Comparison of ENCODE assay signal across 7 mouse cellular contexts in the genomic region with DNA sequence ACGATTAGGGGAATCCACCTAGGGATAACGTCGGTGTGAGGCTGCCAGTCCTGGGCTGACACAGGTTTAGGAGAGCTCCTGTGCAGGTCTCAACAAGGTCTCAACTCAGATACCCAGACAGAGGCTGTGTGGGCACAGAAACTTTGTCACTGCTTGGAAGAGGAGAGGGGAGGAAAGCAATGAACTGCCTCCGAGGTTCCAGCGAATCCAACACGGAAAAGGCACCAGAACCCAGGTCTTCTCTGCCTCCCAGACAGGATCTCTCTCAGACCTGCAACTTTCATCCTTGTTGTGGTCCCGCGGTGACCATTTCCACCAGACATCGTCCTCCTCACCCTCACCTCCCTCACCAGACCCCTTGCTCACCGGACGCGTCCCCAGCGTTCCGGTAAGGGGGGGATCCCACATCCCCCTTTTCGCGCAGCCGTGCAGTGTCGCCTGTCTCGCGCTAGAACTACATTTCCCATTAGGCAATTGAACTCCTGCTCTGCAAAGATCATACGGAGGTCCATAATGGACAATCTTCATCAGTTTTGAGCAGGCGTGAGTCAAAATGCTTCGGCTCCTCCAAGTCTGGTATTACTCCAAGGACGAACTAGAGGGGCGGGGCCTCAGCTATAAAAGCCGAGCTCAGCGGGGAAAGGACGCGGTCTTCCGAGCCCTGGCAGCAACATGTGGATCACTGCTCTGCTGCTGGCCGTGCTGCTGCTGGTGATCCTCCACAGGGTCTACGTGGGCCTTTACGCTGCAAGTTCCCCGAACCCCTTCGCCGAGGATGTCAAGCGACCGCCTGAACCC. TPM values are rescaled to one million over a fixed set of nuclear protein-coding genes. Genes with fewer than 3 reads are reported as not detected.
A peak's percentile ranks its signal among the peaks of the same experiment; 100 is the strongest.
DNase-seq lines count a peak whose midpoint lies in the region; ATAC-seq lines count a peak whose summit lies in the region.

Elmod3 (minus strand) TSS at position 458 of the 798 bp plus-strand sequence.
Retsat (plus strand) TSS at position 520 of the 798 bp plus-strand sequence.

- H3K27ac ChIP-seq in embryonic facial prominence, embryonic 12.5 days, result peak within 1 kb of the TSS; percentile 51; the same call in 1 of the 2 replicates
- H3K27ac ChIP-seq in limb, embryonic 11.5 days (replicated peaks; ENCODE audit: low read depth, low read length), result no peak within 1 kb of the TSS
- peak within 1 kb of the TSS; percentile 46 for H3K27ac ChIP-seq in midbrain, embryonic 14.5 days (replicated peaks; ENCODE audit: low read depth, low read length)

- H3K4me2 ChIP-seq in embryonic facial prominence, embryonic 12.5 days (replicated peaks), result peak within 1 kb of the TSS; percentile 64
- H3K4me2 ChIP-seq in limb, embryonic 11.5 days (ENCODE audit: low read depth, severe bottlenecking), result peak within 1 kb of the TSS; percentile 65
- H3K4me2 ChIP-seq in midbrain, embryonic 14.5 days (ENCODE audit: low read length), result peak within 1 kb of the TSS; percentile 58

- peak within 1 kb of the TSS; percentile 67 for H3K9ac ChIP-seq in embryonic facial prominence, embryonic 12.5 days
- H3K9ac ChIP-seq in limb, embryonic 11.5 days (ENCODE audit: low read length), result peak within 1 kb of the TSS; percentile 66
- peak within 1 kb of the TSS; percentile 69 for H3K9ac ChIP-seq in midbrain, embryonic 14.5 days (replicated peaks; ENCODE audit: low read length)

- H3K4me1 ChIP-seq in embryonic facial prominence, embryonic 12.5 days, result peaks cover 17% of the 10 kb centered on the region
- H3K4me1 ChIP-seq in limb, embryonic 11.5 days (ENCODE audit: control insufficient read depth, insufficient read depth, low read length), result peaks cover 5% of the 10 kb centered on the region; the same call in 1 of the 2 replicates
- peaks cover 13% of the 10 kb centered on the region; the same call in 1 of the 2 replicates for H3K4me1 ChIP-seq in midbrain, embryonic 14.5 days (ENCODE audit: control insufficient read depth, insufficient read depth, low read length)

- peak; percentile 91 for ATAC-seq in embryonic facial prominence, embryonic 12.5 days (ENCODE audit: insufficient number of reproducible peaks, insufficient read depth, low FRiP score, low TSS enrichment)
- peak; percentile 87 for ATAC-seq in limb, embryonic 11.5 days (ENCODE audit: insufficient number of reproducible peaks, low FRiP score, low TSS enrichment, low read depth)
- peak; percentile 90 for ATAC-seq in midbrain, embryonic 14.5 days (ENCODE audit: low FRiP score, low TSS enrichment)

- peak; percentile 94 for DNase-seq in adrenal gland, postnatal 25 days
- peak; percentile 99 for DNase-seq in heart, adult 11 months
- DNase-seq in kidney, adult 18-20 months, result peak; percentile 96
- DNase-seq in limb, embryonic 11.5 days (ENCODE audit: low spot score), result peak; percentile 93
- peak; percentile 95 for DNase-seq in midbrain, embryonic 14.5 days
- peak; percentile 68 to 75 for DNase-seq in spleen, adult 18-20 months

- no peaks in the 10 kb centered on the region for H3K27me3 ChIP-seq in embryonic facial prominence, embryonic 12.5 days
- H3K27me3 ChIP-seq in limb, embryonic 11.5 days (ENCODE audit: control insufficient read depth, insufficient read depth, low read length), result no peaks in the 10 kb centered on the region
- H3K27me3 ChIP-seq in midbrain, embryonic 14.5 days (ENCODE audit: control insufficient read depth, insufficient read depth, low read length), result no peaks in the 10 kb centered on the region

- no peaks in the 10 kb centered on the region for H3K36me3 ChIP-seq in embryonic facial prominence, embryonic 12.5 days
- no peaks in the 10 kb centered on the region for H3K36me3 ChIP-seq in limb, embryonic 11.5 days (ENCODE audit: control insufficient read depth, insufficient read depth, low read length)
- H3K36me3 ChIP-seq in midbrain, embryonic 14.5 days (ENCODE audit: control insufficient read depth, insufficient read depth, low read length), result no peaks in the 10 kb centered on the region

- 1% methylated on average over 38 of the region's 38 CpGs for WGBS in embryonic facial prominence, embryonic 12.5 days
- WGBS in limb, embryonic 11.5 days, result 1% methylated on average over 38 of the region's 38 CpGs
- 1% methylated on average over 38 of the region's 38 CpGs for WGBS in midbrain, embryonic 14.5 days

- no peaks in the 10 kb centered on the region for H3K9me3 ChIP-seq in embryonic facial prominence, embryonic 12.5 days
- no peaks in the 10 kb centered on the region for H3K9me3 ChIP-seq in limb, embryonic 11.5 days (ENCODE audit: control insufficient read depth, low read length)
- no peaks in the 10 kb centered on the region for H3K9me3 ChIP-seq in midbrain, embryonic 14.5 days (ENCODE audit: control insufficient read depth, low read length)

- peak within 1 kb of the TSS; percentile 57 for H3K4me3 ChIP-seq in embryonic facial prominence, embryonic 12.5 days
- H3K4me3 ChIP-seq in limb, embryonic 11.5 days (ENCODE audit: low read depth, low read length), result peak within 1 kb of the TSS; percentile 51
- H3K4me3 ChIP-seq in midbrain, embryonic 14.5 days (replicated peaks; ENCODE audit: low read depth, low read length), result peak within 1 kb of the TSS; percentile 61

RNA-seq across cellular contexts. Expression of gene Elmod3, which starts in this region (rescaled TPM):
- 23.3 and 24.4 TPM in 2 replicates for total RNA-seq in adrenal gland, postnatal 25 days (2021)
- 14.2 and 16.4 TPM in 2 replicates for polyA plus RNA-seq in embryonic facial prominence, embryonic 12.5 days (2016; fragmentation: Nextera tagmentation; extraction: Ambion mirVana)
- polyA plus RNA-seq in limb, embryonic 11.5 days (2014; fragmentation: Nextera tagmentation; extraction: Ambion mirVana), result 15.8 and 16.8 TPM in 2 replicates
- 13.5 and 19.8 TPM in 2 replicates for polyA plus RNA-seq in midbrain, embryonic 14.5 days (2014; fragmentation: Nextera tagmentation; extraction: Ambion mirVana)

RNA-seq across cellular contexts. Expression of gene Retsat, which starts in this region (rescaled TPM):
- total RNA-seq in adrenal gland, postnatal 25 days (2021), result 309 and 334 TPM in 2 replicates
- polyA plus RNA-seq in embryonic facial prominence, embryonic 12.5 days (2016; fragmentation: Nextera tagmentation; extraction: Ambion mirVana), result 9.5 and 10.3 TPM in 2 replicates
- polyA plus RNA-seq in limb, embryonic 11.5 days (2014; fragmentation: Nextera tagmentation; extraction: Ambion mirVana), result 10.5 and 11.2 TPM in 2 replicates
- 4.2 and 5.1 TPM in 2 replicates for polyA plus RNA-seq in midbrain, embryonic 14.5 days (2014; fragmentation: Nextera tagmentation; extraction: Ambion mirVana)
